24 mouse cellular contexts compared by ENCODE assay signal in the genomic region with DNA sequence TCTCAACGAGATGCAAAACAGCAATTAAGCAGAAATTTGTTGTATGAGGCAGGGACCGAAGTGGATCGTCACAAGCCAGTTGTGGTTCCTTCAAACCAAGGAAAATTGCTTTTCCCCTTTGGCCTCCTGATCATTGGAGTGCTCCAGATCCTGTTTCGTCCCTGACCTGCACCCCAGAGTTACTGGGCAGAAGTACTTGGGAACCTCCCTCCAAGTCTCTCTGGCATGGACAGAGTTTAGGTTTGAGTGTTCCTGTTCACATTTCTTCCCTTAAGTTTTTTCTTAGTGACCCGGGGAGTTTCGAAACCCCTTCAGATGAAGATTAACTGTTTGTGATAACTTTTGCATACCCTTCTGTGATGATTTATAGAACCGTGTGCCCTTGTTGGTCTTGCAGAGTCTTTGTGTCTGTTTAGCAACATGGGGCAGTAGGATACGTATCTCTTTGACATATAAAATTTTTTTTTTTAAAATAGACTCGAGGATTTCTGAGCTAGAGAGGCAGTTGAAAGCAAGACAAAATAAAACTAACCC.
DNase-seq lines count a peak whose midpoint lies in the region; ATAC-seq and TF ChIP-seq lines count a peak whose summit lies in the region.
"Had no signal": no experiment of that assay in that cellular context is flagged by ENCODE, and none has a peak within 500 bp of the region (broad histone marks: within the 10 kb centered on the region; RNA-seq: fewer than 3 reads in every experiment).

No protein-coding gene starts in this region.

- no peak overlapping the region for H3K4me2 ChIP-seq in kidney, embryonic 15.5 days
- no peak overlapping the region for H3K4me2 ChIP-seq in lung, postnatal 0 days (replicated peaks; ENCODE audit: low read depth, low read length)
- H3K4me2 ChIP-seq: embryonic facial prominence, embryonic 13.5 days; forebrain, embryonic 13.5 days; heart, embryonic 11.5 days; heart, embryonic 15.5 days; hindbrain, embryonic 13.5 days had no signal

- H3K9ac ChIP-seq in kidney, embryonic 15.5 days: no peak overlapping the region
- H3K9ac ChIP-seq in lung, postnatal 0 days (replicated peaks; ENCODE audit: low read depth): no peak overlapping the region
- H3K9ac ChIP-seq: embryonic facial prominence, embryonic 13.5 days; forebrain, embryonic 13.5 days; heart, embryonic 15.5 days; hindbrain, embryonic 13.5 days had no signal

- 24% methylated on average over 9 of the region's 9 CpGs for WGBS in kidney, embryonic 15.5 days
- WGBS in lung, postnatal 0 days: 34% methylated on average over 9 of the region's 9 CpGs
- 30% methylated on average over 9 of the region's 9 CpGs for WGBS in limb, embryonic 10.5 days

- peak; percentile 47 for DNase-seq in adrenal gland, adult 2 months
- DNase-seq in adrenal gland, adult 8-10 months: no peak
- no peak for DNase-seq in kidney, adult 18-20 months
- peak; percentile 43 for DNase-seq in lung, postnatal 0 days (ENCODE audit: low spot score)
- DNase-seq in lung, postnatal 14 days: no peak
- no peak for DNase-seq in limb, embryonic 10.5 days (ENCODE audit: low spot score)
- DNase-seq: adrenal gland, postnatal 10 days; B cell, adult 2 months; cerebellum, adult 11 months; cerebellum, adult 8-10 months; cerebellum, postnatal 14 days; gastrocnemius, adult 2 months; gastrocnemius, postnatal 25 days; heart, adult 11 months; heart, postnatal 14 days had no signal

- H3K27ac ChIP-seq in kidney, embryonic 15.5 days: peak overlapping the region; percentile 37; the same call in 1 of the 2 replicates
- no peak overlapping the region; the same call in 1 of the 2 replicates for H3K27ac ChIP-seq in lung, postnatal 0 days (ENCODE audit: low read length)
- peak overlapping the region; percentile 47; the same call in 1 of the 2 replicates for H3K27ac ChIP-seq in limb, embryonic 10.5 days
- H3K27ac ChIP-seq: embryonic facial prominence, embryonic 13.5 days; forebrain, embryonic 13.5 days; gastrocnemius, adult 2 months; heart, embryonic 15.5 days; hindbrain, embryonic 13.5 days; hindbrain, postnatal 0 days had no signal

- peaks cover 94% of the 10 kb centered on the region for H3K4me1 ChIP-seq in kidney, embryonic 15.5 days
- peaks cover 30% of the 10 kb centered on the region for H3K4me1 ChIP-seq in lung, postnatal 0 days (ENCODE audit: insufficient read depth, low read depth, low read length)
- peaks cover 94% of the 10 kb centered on the region for H3K4me1 ChIP-seq in limb, embryonic 10.5 days

- no peak for TF ChIP-seq EP300 in lung, postnatal 0 days (IDR thresholded peaks at IDR 0.05)

- TF ChIP-seq CTCF in lung, postnatal 0 days (IDR thresholded peaks at IDR 0.05): no peak

- H3K27me3 ChIP-seq in kidney, embryonic 15.5 days: no peaks in the 10 kb centered on the region
- H3K27me3 ChIP-seq in lung, postnatal 0 days (replicated peaks; ENCODE audit: insufficient read depth, low read length): no peaks in the 10 kb centered on the region
- H3K27me3 ChIP-seq in limb, embryonic 10.5 days (ENCODE audit: low read depth, poor library complexity, severe bottlenecking): no peaks in the 10 kb centered on the region
- H3K27me3 ChIP-seq: embryonic facial prominence, embryonic 13.5 days; heart, embryonic 15.5 days had no signal

- H3K36me3 ChIP-seq in kidney, embryonic 15.5 days: no peaks in the 10 kb centered on the region
- H3K36me3 ChIP-seq in lung, postnatal 0 days (ENCODE audit: insufficient read depth, low read length): no peaks in the 10 kb centered on the region
- H3K36me3 ChIP-seq in limb, embryonic 10.5 days: no peaks in the 10 kb centered on the region
- H3K36me3 ChIP-seq: embryonic facial prominence, embryonic 13.5 days; G1E; heart, embryonic 15.5 days; hindbrain, embryonic 13.5 days had no signal

- no peak for ATAC-seq in kidney, embryonic 15.5 days (replicated peaks; ENCODE audit: low FRiP score)
- ATAC-seq in lung, postnatal 0 days: no peak
- ATAC-seq: CD4-positive, CD25-positive, alpha-beta regulatory T cell, adult 4 months; forebrain, embryonic 13.5 days; hindbrain, postnatal 0 days had no signal

- H3K9me3 ChIP-seq in kidney, embryonic 15.5 days (replicated peaks): no peaks in the 10 kb centered on the region
- no peaks in the 10 kb centered on the region for H3K9me3 ChIP-seq in lung, postnatal 0 days (ENCODE audit: low read length)
- no peaks in the 10 kb centered on the region for H3K9me3 ChIP-seq in limb, embryonic 10.5 days (replicated peaks)
- H3K9me3 ChIP-seq: embryonic facial prominence, embryonic 13.5 days; forebrain, embryonic 13.5 days; heart, embryonic 15.5 days; hindbrain, embryonic 13.5 days had no signal

- H3K4me3 ChIP-seq in kidney, embryonic 15.5 days (replicated peaks): no peak overlapping the region
- no peak overlapping the region for H3K4me3 ChIP-seq in lung, postnatal 0 days (ENCODE audit: low read depth, low read length)
- no peak overlapping the region for H3K4me3 ChIP-seq in limb, embryonic 10.5 days
- H3K4me3 ChIP-seq: embryonic facial prominence, embryonic 13.5 days; forebrain, embryonic 13.5 days; gastrocnemius, adult 2 months; heart, embryonic 15.5 days; hindbrain, embryonic 13.5 days had no signal

Comparison
In these comparisons a context has a peak if more than half of its experiments do, and no peak if none do; other contexts are left out.
1. DNase-seq: peak in adrenal gland, adult 2 months (single experiment) and lung, postnatal 0 days (single experiment); none in adrenal gland, adult 8-10 months (single experiment), kidney, adult 18-20 months (single experiment), lung, postnatal 14 days (single experiment) and limb, embryonic 10.5 days (single experiment).